Mouse (Mus musculus) left cerebral cortex, adult 2 months (tissue): ENCODE data around the gene Camta1. TPM values are rescaled to one million over a fixed set of nuclear protein-coding genes. Genes with fewer than 3 reads are reported as not detected.

Source experiments
- DNase-seq, 2 experiments: peaks; one replicate each; pipeline ENCODE4 v3.0.0; 2021 to 2022; ENCODE audit warnings: low spot score in 2 of 2, mixed read lengths in 1 of 2; ENCODE audit errors: extremely low spot score in 1 of 2
- H3K27ac ChIP-seq: fragments of 200-600 bp; 2 replicates; pipeline ENCODE4 v1.8.1; 2022
- H3K4me3 ChIP-seq: fragments of 200-600 bp; 2 replicates; pipeline ENCODE4 v1.8.1; 2022
- CTCF ChIP-seq: fragments of 200-600 bp; IDR thresholded peaks from 2 replicates; pipeline ENCODE4 v1.8.1; 2022; ENCODE audit warnings: antibody characterized with exemption, mild to moderate bottlenecking, moderate library complexity
- intact Hi-C: fragments of 180-260 bp; cut with DNase I; formaldehyde crosslinking; loops from one replicate; pipeline ENCODE4 v1.15.1; 2025
- total RNA-seq, 2 experiments: library from RNA; stranded (reverse); gene quantifications; 2 replicates each; pipeline ENCODE4 v1.2.3; 2021

Gene Camta1
- total RNA-seq, 2 experiments from 2014 or later: 242 to 255 TPM

DNA sequence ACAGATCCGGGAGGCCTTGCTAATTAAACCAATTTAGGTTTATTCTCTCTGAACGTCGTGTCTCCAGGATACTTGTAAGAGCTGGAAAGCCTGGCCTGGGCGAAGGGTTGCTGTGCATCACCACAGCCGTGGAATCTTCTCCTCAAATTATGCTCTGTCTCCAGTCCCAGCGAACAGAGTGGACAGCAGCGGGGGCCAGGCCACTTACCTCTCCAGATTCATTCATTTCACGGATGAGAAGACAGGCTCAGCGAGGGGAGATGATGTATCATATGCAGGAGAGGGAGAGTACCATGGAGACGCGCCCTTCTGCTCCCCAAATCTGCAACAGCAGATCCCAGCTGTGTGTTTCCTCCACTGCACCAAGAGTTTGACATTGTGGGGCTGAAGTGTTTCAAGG is 711.6 kb downstream of the Camta1 start:
- no peak for TF ChIP-seq CTCF
- H3K27ac ChIP-seq: no peak overlapping the region

DNA sequence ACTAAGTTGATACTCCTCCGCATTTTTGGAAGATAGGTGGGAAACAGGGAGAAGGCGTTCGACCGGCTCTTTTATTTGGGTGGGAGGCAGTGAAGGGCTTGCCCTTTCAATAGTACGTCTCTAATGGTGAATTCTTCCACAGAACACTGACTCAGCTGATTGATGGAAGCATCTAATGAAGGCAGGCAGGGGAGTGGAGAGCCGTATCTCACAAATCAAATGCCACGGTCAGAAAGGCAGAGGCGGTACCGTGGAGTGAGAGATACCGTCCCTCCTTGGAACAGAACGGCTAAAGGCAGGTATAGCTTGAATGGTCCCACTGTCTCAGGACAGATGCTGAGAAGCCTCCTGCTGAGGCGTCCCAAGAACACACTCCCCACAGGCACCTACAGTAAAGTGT is 714.1 kb downstream of the Camta1 start:
- Histone ChIP-seq H3K4me3 (no peak overlapping the region), H3K27ac (no peak overlapping the region)
- no peak for DNase-seq
- TF ChIP-seq CTCF: no peak
- intact Hi-C loops: loop anchor here (10.0 kb wide), 1 partner anchor 183 kb away; no protein-coding TSS in a partner anchor

More for the DNA sequence above, 711.6 kb downstream of the Camta1 start:
- no peak overlapping the region for H3K4me3 ChIP-seq
- no peak for DNase-seq
- intact Hi-C loops: no loop called here

DNA sequence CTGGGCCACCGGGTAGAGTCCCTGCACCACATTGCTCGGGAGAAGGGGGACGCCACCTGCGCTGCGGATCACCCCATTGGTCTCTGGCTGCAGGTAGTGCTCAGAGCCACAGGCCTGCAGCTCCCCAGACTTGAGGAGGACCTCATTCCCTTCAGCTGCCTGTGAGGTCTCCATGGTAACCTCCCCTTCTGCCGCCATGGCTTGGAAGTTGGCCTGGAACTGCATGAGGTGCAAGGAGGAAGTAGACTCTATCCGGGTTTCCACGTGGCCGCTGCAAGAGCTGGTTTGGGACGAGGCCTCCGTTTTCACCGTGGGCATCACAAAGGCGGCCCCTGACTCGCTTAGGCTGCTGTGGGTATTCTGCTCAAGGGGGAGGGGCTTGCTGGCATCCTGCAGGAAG is 717.6 kb downstream of the Camta1 start:
- intact Hi-C loops: loop anchor here (10.0 kb wide), 1 partner anchor 179 kb away; no protein-coding TSS in a partner anchor
- H3K27ac ChIP-seq: no peak overlapping the region

DNA sequence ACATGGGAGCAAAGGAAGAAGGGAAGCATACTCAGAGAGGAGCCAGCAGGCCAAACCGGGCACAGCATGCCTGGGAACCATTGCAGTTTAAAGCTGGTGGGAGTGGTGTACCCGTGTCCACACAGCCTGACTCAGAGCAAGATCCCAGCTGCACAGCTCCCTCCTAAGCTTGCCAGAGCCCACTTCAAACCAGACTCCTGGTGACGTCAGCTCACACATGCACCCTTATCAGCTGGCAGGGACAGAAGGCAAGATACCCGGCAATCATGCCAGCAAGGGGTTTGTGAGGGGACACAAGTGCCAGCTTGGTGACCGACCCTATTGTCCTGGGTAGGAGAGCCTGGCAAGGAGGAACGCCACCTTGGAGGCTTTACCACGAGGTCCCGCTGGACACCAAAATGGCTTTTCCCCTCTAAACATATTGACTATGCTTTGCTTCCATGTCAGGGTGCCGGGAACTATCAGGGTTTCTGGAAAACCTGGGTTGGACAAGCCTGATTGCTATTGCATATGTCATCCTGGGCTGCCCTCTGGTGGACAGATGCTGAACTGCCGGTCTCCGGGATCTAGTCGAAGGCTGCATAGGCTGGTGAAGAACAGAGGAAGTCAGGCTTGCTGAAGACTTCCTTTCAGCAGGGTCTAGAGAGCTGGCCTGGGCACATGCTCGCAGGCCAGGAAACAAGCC is 720.3 kb downstream of the Camta1 start:
- peak overlapping the region; percentile 76 for H3K27ac ChIP-seq
- peak overlapping the region; percentile 39 for H3K4me3 ChIP-seq
- peak; percentile 95 to 99 for DNase-seq
- TF ChIP-seq CTCF: peak; percentile 96
- intact Hi-C loops: loop anchor here (1.0 to 10.0 kb wide), 3 partner anchors 45 to 177 kb away; no protein-coding TSS in a partner anchor

More for the DNA sequence above, 717.6 kb downstream of the Camta1 start:
- H3K4me3 ChIP-seq: no peak overlapping the region
- DNase-seq: no peak
- TF ChIP-seq CTCF: no peak

DNA sequence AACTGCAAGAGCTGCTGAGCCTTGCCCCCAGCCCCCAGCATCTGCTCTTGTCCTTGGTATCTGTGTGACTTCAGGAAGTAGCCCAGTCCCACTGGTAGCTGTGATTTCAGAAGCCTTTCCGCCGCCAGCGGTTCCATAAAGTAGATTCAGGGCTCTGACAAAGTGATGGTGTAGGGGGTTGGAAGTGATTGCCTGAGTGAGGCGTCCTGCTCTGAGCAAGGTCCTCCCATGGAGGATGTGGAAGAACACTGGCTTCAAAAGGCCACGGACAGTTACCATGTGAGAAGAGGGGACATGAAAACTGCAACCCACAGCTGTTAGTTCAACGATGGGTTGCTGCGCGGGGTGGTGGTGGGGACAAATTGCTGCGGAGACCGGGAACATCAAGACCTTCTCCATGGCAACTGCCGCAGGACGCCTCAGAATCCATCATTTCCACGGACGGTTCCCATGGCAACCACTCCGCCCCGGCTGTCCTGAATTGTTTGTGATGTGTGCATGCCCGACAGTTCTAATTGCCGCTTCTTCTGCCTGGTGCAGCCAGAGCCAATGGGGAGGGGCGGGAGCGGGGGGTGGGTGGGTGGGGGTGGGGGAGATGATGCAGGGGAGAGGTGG is 721.2 kb downstream of the Camta1 start:
- intact Hi-C loops: loop anchor here (1.0 to 10.0 kb wide), 3 partner anchors 44 to 176 kb away; partner anchors contain the start of gene Per3
- DNase-seq: peak; percentile 85 to 91
- peak overlapping the region; percentile 82 for H3K27ac ChIP-seq
- H3K4me3 ChIP-seq: peak overlapping the region; percentile 16; the same call in 1 of the 2 replicates
- TF ChIP-seq CTCF: no peak

DNA sequence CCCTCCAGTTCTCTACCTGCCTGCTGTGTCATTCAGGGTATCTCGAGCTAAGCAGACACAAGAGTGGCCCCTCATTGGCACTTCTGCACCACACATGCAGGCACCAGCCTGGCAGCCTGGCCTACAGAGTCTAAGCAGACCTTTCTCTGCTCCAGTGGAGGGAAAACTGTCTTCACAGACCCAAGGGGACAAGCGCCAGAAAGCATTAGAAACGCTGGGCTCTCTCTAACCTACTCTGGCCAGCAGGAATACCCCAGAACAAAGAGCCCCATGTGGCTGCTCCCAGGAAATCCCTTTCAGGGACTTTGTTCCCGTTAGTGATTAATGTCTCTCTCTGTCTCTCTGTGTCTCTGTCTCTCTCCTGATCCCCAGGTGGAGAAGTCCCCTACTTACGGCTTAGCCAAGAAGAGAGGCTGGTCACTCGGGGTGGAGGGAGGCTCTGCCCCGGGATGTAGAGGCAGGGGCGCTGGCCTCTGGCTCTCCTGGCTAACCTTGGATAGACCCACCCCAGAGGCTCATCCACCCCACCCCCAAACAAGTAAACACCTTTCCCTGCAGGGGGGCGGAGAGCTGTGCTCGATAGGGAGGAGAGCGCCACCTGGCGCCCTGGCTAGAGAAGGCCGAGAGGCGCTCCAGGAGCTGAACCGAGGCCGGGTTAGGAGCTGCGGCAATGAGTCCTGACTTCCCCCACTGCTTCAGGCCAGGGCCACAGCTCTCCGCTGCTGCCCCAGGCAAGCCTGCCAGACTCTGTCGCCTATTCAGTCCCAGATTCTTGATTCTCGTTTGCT is 722.4 kb downstream of the Camta1 start:
- H3K4me3 ChIP-seq: peak overlapping the region; percentile 36
- DNase-seq: peak; percentile 88 to 90
- intact Hi-C loops: loop anchor here (2.0 to 10.0 kb wide), 2 partner anchors 32 to 224 kb away; partner anchors contain the start of genes Park7 and Tnfrsf9
- peak; percentile 89 for TF ChIP-seq CTCF
- peak overlapping the region; percentile 82 for H3K27ac ChIP-seq

DNA sequence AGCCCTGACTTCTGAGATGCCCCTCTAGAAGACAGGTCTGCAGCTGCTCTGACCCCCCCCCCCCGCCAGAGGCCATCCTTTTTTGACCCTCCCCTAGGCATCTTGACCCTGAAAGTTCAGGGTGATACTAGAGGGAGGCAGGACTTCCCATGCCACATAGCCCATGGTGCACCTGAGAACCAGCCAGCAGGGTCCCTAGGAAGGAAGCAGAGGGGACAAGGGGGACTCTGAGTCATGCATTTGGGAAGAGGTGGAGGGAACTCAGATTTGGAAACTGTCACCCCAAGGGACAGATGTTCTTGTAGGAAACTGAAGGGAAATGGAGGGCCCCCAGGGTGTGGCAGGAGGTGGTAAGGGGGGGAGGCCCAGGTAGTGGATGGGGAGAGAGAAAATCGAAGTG is 723.1 kb downstream of the Camta1 start:
- intact Hi-C loops: loop anchor here (2.0 to 10.0 kb wide), 2 partner anchors 32 to 224 kb away; partner anchors contain the start of genes Park7 and Tnfrsf9
- H3K27ac ChIP-seq: peak overlapping the region; percentile 82
- no peak for TF ChIP-seq CTCF
- DNase-seq: no peak
- peak overlapping the region; percentile 36 for H3K4me3 ChIP-seq

DNA sequence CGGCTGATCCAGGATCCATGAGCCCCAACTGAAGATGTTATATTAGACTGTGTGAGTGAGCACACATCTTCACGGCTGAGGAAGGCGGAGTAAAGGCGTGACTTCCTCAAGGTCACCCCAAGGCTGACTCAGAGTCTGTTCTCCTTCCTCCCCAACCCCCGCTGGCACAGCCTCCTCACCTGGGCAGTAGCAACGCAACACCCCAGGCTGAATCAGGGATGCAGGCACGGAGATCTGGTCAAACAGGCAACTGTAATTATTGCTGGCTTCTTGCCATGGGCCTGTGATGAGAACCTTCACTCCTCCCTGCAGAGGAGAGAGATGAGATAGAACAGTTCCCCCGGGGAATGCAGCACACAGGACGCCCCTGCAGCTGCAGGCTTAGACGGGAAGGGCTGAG is 723.5 kb downstream of the Camta1 start:
- intact Hi-C loops: loop anchor here (2.0 to 10.0 kb wide), 2 partner anchors 31 to 223 kb away; partner anchors contain the start of genes Park7 and Tnfrsf9
- DNase-seq: peak; percentile 41 to 42
- H3K4me3 ChIP-seq: peak overlapping the region; percentile 36
- no peak for TF ChIP-seq CTCF
- peak overlapping the region; percentile 82 for H3K27ac ChIP-seq

DNA sequence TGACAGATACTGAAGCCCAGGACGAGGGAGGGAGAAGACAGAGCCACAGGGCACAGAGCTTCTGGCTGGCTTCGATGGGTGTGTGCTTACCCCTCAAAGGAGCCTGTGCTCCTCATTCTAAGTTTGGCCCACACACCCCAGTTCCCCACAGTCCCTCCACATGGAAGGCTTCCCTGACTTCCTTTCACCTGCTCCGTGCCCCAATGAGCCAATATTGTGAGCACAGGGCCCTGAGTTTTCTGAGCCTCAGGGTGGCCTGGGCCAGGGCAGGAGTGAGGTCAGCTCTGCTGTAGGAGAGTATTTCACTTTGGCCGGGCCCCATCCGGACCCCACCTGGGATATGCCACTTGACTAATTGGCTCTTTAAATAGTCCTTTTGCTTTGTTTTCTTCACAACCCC is 724.0 kb downstream of the Camta1 start:
- TF ChIP-seq CTCF: no peak
- H3K27ac ChIP-seq: no peak overlapping the region
- intact Hi-C loops: loop anchor here (2.0 to 10.0 kb wide), 2 partner anchors 31 to 223 kb away; partner anchors contain the start of genes Park7 and Tnfrsf9
- H3K4me3 ChIP-seq: no peak overlapping the region
- no peak for DNase-seq

DNA sequence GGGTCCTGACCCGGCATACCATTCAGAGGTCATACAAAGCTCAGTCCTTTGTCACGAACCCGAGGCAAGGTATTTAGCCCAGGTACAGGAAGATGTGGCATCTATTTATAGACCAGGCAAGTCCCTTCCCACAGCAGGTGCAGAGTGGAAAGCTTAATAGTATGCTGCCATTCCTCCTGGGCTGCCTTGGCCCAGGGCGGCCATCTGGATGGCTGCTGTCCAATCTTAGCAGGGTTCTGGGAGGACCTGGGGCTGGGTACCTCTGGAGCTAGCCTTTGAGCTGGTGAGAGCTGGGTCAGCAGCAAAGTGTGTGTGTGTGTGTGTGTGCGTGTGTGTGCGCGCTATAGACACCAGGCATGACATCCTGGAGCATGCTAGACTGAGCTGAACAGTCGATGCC is 726.2 kb downstream of the Camta1 start:
- Histone ChIP-seq H3K4me3 (no peak overlapping the region), H3K27ac (no peak overlapping the region)
- no peak for DNase-seq
- no peak for TF ChIP-seq CTCF
- intact Hi-C loops: loop anchor here (10.0 kb wide), 1 partner anchor 221 kb away; the partner anchor contains the start of genes Park7 and Tnfrsf9

DNA sequence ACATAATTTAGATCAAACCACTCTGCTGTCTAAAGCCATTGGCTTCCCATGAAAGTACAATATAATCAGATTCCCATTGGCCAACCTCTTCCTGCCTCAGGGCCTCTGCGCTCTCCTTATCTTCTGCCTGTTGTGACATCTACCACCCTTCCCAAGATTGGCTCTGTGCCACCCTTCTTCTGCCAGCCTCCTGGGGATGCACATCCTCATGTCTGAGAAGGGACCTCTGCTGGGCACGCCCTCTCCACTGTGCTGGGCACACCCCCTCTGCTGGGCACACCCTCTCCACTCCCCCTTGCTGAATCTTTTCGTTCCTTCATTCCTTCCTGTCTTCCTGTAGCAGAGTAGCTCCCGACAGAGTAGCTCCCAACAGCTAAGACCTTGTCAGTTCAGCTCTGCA is 727.9 kb downstream of the Camta1 start:
- Histone ChIP-seq H3K27ac (no peak overlapping the region), H3K4me3 (no peak overlapping the region)
- intact Hi-C loops: loop anchor here (10.0 kb wide), 1 partner anchor 219 kb away; the partner anchor contains the start of genes Park7 and Tnfrsf9
- DNase-seq: no peak
- no peak for TF ChIP-seq CTCF
